Mouse (Mus musculus) mature B cell (primary cell): ENCODE data around the gene Mrpl14.

Experiments used
- in situ Hi-C: fragments of 300-500 bp; cut with MboI; formaldehyde crosslinking; loops from 2 replicates; pipeline ENCODE4 v1.14.3; 2019

The Mrpl14 gene

DNA sequence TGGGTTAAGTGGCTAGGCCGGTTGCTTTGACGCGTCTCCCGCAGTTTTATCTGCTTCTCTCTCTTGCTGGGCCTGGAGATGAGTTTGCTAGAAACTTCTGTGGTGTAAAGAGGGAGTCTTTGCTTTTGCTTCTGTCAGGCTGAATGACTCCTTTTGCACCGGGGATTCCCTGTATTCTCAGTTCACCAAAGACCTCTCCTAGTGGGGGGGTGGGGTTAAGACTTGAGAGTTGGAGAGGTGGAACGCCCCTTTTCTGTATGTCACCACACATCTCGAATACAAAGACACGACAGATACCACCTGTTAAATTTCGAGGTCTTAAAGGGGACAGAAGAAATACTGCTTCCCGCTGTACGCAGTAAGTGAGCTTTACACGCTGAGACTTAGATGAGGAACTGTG is 594 bp downstream of the Mrpl14 start, which contains the start of gene Tmem63b:
Gene Tmem63b, minus strand, starts transcription at position 190 of the 400 bp plus-strand sequence.
- in situ Hi-C loops, result no loop called here

DNA sequence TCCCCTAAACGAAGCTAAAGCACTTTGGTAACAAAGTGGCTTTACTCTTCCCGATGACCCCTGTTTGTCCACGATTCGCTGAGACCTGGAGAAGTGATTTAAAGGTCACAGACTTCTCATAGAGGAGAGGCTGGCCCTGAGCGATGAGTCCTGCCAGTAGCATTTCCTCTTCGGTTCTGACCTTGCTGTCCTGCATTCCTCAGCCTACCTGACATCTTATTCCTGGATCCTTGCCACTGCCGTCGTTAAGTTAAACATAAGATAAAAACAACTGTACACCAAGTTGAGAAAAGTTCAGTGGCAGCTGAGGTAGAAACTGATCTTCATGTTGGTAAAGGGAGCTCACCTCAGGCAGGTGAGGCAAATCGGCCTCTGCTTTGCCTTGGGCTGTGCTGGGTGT is 3.0 kb downstream of the Mrpl14 start:
- in situ Hi-C loops, result no loop called here

DNA sequence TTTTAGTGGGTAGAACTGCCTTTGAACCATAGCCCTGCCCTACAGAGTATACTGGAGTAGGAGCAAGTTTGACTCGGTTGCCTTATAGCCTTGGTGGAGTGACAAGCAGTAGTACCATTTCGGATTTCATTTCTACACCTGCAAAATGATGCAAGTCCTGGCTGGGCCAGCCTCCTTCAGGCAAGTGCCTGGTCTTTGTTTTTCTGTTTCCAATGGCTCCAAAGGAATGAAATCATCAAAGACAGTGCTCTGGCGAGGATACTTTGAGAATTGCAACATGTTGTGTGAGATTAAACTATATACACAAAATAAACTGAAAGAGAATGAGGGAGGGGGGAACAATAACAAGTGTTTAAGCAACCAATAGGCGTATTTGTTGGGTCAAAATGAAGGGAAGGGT is 3.9 kb downstream of the Mrpl14 start:
- in situ Hi-C loops, result no loop called here

DNA sequence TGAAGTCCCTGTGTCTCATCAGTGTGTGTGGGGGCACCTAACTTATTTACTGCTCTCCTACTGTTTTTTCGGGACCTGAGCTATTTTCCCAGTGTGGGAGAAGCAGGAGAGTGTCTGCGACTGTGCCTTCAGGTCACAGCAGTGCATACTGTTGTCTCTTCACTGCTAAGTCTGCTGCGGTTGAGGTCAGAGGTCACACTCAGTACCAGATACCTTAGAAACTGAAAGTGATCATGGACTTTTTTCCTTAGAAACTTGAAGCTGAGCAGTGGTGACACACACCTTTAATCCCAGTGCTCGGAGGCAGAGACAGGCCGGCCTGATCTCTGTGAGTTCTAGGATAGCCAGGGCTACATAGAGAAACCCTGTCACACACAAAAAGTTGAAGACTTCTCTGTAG is 6.0 kb downstream of the Mrpl14 start:
- in situ Hi-C loops, result no loop called here

DNA sequence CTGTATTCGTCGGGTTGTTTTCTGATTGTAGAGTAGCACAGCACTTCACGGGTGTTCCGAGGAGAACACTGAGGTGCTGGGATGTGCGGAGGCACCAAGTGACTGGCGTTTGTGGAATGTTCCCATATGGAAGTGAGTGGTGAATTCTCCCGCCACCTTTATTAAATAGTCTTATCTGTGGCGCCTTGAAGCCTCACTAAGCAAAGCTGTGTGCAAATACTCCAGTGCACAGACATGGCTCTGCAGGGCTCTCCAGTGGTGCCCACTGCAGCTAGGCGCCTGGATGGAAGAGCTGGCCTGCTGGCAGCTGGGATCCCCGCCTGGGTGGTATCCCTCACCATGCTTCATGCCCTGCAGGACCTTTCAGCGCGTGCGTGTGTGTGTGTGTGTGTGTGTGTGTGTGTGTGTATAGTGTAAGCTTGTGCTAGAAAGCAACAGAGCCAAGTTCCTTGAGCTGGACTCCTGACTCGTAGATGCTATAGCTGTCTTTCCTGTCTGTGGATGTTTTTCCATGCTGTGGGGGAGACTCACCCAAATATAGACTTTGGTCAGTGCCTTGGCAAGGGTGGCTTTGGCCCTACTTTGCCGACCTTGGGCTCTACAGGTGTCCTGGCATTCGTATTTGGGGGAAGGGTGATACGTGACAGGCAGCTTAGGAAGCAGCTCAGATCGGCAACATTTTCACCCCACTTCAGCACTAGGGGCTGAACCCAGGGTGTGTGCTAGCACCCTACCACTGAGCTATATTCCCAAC is 7.9 kb downstream of the Mrpl14 start:
- in situ Hi-C loops, result no loop called here

DNA sequence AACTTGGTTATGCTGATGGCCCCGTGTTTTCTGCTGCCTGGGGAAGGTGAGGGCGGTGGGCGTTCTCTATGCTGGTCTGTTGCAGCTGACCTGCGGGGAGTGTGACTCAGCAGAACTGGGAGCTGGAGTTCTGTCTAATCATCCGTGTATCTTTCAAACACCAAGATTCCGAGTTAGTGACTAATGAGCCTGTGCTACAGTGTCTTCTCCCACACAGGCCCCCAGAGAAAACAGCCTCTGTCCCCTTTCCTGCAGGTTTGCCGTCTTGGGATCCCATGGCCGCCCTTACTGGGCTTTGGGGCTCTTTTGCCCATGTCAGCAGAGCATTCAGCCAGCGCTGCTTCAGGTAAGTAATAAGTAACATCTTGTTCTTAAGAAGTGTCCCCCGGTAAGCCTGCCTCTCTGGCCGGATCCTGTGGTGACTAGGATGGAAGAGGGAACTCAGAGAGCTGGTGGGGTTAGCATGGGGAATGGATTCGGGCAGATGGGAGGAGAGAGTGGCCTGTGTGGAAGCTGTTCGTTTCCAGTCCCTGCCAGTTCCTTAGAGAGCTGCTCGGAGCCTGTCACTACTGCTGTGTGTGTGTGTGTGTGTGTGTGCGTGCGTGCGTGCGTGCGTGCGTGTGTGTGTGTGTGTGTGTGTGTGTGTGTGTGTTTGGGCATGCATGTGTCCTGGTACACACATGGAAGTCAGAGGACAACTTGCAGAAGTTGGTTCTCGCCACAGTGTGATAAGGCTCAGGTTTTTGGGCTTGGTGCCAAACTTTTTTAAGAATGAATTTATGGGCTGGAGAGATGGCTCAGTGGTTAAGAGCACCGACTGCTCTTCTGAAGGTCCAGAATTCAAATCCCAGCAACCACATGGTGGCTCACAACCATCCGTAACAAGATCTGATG is 9.4 kb downstream of the Mrpl14 start:
- in situ Hi-C loops, result no loop called here

DNA sequence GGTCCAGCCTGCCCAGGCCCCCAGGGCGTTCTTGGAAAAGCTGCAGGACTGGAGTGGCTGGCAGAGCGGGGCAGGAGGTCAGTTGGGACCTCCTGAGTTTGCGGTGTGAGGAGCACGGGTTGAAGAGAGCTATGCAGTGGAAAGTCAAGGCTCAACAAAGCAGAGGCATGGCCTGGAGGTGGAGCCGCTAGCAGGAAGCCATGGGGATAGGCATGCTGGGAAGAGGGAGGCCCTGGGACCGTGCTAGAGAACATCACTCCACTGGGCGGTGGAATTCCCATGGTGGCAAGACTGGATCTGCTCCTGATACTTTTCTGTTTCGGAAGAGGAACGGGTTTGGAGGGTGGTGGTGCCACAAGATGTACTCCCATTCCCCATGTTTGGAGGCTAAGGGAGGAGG is 10.9 kb downstream of the Mrpl14 start:
- in situ Hi-C loops, result no loop called here

DNA sequence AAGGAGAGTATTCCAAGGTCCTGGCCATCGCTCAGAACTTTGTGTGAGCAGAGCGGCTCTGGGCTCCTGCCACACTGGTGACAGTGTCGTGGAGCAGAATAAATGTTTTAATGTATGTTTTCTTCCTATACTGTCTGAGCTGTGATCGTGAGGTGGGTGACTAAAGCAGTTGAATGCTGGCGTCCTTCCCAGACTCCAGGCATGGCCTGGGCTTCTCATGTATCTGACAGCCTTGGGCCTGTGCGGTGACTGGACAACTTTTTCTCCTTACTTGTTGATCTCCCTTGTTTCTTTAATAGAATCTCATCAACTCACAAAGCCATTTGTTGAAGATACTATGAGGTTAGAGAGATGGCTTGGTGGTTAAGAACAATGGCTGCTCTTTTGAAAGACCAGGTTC is 12.2 kb downstream of the Mrpl14 start:
- in situ Hi-C loops, result no loop called here

DNA sequence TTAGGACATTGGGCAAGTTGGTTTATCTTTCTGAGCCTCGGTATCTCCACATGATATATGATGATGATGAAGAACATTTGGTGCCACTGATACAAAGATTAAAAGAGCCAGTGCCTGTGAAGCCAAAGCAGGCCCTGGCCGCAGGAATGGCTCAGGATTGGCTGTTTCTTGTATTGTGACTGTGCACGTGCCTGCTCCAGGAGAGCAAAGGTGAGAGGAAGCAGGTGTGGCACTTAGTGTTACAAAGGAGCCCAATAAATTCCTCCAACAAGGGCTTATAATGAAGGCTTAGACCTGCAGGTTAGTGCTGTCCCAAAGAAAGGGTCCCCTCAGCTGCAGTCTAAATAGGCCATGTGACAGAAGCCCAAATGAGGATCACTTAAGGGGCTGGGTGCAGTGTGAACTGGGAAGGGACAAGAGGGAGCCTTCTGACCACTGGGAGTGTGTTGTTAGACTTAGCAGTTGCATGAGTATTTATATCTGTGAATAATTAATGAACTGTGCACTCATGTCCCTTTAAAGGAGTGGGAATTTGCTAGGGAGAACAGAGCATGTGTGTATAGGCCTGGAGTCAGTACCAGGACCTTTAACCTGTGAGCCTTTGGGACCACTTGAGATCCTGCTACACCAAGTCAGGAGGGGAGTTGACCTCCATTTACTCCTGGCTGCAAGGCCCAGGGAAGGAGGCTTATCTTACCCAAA is 13.1 kb downstream of the Mrpl14 start:
- in situ Hi-C loops, result no loop called here

DNA sequence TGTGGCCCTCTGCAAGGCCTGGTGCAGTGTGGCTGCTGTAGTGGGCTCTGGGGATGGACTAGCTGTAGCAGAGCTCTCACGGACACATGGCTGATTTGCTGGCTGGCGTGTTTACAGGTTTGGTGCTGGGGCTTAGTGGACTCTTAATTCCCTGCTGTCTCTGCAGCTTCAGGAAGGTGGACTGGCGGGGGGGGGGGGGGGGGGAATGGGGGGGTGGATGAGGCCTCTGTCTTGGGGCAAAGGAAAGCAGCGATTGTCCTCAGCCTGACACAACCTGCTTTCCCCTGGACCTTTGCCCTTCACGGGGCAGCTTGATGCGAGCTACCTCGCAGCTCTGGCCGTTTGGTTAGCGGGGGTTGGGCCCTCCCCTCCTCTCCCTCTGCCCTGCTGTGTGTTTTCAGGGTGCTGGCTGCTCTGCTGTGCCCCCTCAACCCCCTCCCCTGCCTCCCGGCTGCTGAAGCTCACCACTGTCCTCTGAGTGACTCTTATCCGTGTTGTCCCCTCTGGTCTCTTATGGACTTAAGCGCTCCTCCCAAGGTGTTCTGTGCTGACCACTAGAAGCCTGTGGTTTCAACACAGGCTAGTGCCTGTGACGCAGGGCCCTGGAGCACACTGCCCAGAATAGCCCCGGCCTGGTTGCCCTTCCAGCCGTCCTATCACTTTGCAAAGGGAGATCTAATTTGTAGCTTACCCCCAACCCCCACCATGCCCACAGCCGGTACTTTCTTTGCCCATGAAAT is 14.5 kb downstream of the Mrpl14 start:
- in situ Hi-C loops, result no loop called here

DNA sequence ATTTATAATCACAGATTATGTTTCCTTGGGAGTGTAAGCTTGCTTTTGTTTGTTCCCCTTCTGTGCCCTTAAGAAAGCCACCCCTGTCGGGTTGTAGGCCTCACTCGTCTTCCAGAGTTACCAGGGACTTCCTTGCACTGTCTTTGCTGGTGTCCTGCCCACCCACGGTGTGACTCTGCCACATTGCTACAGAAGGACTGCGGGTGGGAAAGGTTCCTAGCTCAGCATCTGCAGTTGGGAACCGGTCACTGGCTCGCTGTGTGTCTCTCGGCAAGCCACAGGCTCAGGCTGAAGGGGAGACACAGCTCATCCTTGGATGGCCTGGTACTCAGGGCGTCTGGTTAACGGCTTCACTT is 15.1 kb downstream of the Mrpl14 start:
- in situ Hi-C loops, result no loop called here

DNA sequence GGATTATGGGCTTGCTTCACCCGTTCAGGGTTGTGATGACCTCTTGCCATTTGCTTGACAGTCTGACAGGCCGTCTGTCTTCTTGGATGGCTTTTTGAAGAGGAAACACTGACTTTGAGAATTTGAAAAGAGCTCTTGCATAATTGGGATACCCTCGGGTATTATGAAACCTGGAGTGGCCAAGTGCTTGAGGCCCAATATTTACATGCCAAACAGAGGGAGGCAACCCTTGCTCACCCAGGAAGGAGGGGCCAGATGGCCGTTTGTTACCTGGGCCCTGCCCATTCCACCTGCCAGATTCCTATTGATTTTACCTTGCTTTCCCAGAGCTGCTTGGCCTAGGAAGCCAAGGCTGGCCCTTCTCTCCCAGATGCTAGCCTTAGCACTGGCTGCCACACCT is 16.1 kb downstream of the Mrpl14 start:
- in situ Hi-C loops, result no loop called here

DNA sequence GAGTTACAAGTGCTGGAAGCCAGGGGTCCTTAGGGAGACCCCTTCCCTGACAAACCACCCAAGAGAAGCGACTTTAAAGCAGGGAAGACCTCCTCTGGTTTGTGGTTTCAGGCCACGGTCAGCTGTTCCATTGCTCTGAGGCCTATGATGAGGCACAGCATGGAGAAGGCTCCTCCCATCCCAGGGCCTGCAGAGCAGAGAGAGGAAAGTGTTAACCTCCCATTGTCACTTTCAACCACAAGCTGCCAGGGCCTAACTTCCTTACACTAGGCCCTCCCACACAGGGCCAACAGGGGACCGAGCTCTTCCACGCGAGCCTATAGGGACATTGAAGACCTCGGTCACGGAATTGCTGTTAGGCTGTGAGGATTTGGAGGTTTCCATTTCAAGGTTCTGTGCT is 17.1 kb downstream of the Mrpl14 start:
- in situ Hi-C loops, result no loop called here

DNA sequence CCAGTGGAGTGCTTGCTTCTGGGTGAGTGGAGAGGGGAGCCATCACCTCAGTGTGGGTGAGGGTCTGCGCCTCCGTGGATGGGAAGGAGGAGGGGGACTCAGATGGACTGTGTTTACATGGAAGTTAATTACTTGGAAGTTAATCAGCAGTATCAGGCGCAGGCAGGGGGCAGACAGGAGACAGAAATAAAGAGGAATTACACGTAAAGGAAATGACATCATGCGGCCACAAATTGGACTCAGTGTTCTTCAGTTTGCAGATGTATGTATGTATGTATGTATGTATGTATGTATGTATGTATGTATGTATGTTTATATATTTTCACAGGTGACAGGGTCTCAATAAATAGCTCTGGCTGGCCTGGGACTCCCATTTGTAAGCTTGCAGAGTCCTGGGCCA is 20.7 kb downstream of the Mrpl14 start:
- in situ Hi-C loops, result no loop called here

DNA sequence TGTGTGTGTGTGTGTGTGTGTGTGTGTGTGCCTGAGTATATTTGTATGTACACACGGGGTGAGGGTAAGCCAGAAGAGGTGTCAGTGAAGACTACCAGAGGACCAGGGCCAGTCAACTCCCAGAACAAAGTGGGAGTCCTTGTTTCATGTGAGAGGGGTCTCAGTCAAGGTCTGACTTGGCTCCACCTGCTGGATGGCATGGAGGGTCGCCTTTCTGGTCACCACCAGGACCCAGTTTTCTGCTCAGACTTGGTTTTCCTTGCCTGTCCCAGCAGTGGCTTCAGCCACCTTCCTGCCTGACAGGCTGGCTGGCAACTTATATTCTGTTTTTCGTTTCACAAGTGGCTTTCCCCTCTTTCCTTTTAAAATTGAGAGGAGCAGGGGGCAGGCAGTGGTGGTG is 21.3 kb downstream of the Mrpl14 start:
- in situ Hi-C loops, result no loop called here

DNA sequence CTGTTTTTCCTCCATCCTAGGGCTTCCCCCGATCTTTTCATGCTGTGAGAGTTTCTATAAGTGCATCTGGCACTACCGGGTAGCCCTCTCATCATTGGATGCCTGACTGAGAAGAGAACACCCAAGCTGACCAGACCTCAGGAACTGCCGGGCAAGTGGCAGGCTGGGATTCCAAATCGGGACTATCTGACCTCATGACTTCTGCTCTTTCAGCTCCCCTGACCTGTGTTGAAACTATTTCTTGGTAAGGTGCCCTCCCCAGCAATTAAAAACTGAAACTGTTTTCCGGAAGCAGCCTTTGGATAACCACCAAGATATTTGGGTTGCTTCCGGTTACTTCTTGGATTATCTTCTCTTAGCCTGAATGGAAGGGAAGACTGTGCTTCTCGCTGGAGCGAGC is 22.1 kb downstream of the Mrpl14 start:
- in situ Hi-C loops, result no loop called here

DNA sequence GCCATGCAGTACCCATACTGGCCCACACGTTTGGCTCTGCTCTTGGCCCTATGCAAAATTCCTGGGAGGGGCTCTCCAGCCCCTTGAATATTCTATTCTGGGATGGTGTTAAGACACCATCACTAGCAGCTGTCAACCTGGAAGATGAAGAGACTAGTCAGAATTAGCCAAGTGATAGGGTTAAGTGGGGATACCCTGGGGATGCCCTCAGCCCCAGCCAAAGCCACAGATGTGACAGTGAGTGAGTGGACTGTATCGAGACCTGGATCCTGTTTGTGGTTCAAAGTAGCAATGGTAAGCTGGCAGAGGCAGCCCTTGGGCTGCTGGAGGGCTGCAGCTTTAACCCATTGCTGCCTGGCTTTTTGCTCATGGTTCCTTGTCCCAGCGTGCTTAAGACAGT is 23.7 kb downstream of the Mrpl14 start:
- in situ Hi-C loops, result no loop called here

DNA sequence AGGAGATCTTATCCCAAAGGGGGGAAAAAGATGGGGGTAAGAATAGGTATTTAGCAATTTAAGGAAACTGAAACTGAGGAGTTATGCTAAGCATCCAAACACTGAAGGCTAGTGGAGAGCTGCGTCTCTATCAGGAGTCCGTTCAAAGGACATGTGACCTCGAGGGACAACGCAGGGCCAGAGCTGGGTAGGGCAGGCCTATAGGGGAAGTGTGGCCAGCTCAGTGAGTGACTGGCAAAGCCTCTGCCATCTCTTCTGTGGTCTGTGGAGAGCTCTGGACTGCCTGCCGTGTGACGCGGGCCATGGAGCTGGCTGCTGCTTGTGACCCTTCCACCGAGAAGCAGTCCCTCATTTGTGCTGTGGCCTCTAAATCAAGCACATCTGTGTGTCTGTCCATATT is 24.3 kb downstream of the Mrpl14 start:
- in situ Hi-C loops, result no loop called here

DNA sequence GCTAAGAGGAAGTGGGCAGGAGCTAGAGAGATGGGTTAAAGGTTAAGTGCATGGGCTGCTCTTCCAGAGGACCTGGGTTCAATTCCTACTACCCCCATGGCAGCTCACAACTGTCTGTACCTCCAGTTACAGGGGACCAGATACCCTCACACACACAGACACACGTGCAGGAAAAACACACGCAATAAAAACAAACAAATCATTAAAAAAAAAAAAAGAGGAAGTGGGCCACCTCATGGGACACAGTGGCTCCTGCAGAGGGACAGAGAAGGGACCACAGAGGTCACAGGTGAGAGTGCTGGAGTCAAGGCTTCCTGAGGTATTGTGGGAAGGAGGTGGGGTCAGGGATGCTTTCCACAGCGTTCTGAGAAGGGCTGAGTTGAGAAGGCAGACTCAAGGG is 25.4 kb downstream of the Mrpl14 start:
- in situ Hi-C loops, result no loop called here

DNA sequence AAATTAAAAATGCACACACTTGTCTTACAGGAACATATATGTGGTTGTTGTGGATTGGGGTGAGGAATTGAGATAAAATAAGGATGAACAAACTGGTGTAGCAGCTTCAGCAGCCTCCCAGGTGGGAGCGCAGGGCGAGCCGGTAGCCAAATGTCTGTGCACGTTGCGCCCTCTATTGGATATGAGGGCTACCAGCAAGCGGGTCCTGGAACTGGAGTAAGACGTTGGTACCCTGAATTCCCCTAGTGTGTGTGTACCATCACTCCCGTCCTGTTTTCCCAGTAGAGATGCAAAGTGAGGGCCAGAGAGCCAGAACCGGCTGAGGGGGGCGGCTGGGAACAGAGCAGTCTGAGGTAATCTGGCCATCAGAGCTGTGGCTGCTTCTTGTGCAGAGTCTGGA is 32.2 kb downstream of the Mrpl14 start:
- in situ Hi-C loops, result loop anchor here (5.0 kb wide), 1 partner anchor 46 kb away; no protein-coding TSS in a partner anchor

DNA sequence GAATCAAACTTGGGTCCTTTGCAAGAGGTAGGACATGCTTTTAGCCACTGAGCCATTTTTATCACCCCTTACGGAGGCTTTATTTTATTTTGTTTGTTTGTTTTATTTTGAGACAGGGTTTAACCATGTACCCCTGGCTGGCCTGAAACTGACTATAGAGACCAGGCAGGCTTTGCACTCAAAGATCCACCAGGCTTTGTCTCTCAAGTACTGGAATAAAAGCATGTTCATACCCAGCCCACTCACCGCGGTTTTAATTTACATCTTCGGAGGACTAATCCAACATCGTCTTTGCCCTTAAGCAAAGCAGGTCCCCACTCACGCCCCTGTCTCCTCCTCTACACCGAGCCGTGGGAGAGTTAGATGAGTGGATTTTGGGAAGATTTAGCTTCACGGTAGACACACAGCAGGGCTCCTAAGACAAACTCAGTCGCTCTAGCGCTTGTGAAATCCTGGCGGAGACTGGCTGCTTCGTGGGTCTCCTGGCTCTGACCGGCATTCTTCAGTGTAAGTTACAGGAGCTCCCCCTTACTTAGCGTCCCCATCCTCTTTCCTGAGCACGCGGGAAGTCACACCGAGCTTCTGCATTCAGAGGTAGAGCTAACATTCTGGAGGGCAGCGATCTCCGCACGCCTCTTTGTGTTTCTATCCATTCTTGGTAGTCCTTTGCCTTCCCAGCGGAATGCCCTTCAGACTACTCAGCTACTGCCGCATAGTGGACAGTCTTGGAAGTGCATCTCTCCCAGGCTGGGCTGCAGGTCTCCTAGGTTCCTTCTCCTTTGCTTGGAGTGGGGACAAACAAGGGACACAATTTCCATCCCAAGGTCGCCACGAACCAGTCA is 37.8 kb downstream of the Mrpl14 start:
- in situ Hi-C loops, result no loop called here
